Mouse (Mus musculus) forelimb bud, embryonic 11.5 days (tissue): Measurements from ENCODE around the gene Rc3h1.
A peak's percentile ranks its signal among the peaks of the same experiment; 100 is the strongest.
"Not testable (repeated sequence)": the region's sequence is repeated elsewhere in the genome, so short reads cannot be mapped to it uniquely, and the experiment has no call there.

ENCODE experiments used
- DNase-seq: peaks from one replicate; pipeline ENCODE4 v3.0.0-alpha.2; 2012; ENCODE audit warnings: low read depth, low spot score

Gene Rc3h1

DNA sequence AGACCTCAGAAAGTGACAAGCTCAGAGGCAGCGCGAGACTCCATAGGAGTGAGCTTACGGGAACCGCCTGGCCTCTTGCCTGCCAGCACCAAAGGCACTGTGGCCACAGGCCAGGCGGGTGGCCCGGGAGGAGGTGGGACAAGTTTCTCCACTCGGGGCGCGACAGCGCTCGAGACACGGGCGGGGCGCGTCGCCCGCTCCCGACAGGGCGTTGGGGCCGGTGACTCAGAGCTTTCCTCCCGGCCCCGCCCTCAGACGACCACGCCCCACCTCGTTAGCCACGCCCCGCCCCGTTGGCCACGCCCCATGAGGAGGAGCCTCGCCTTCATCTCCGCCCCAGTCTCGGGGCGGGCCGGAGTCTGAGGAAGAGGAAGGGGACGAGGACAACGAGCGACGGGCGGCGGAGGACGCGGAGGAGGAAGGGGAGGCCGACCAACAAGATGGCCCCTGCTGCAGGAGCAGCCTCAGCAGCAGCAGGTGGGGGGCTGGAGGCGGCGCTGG, at the start of gene Rc3h1:
Rc3h1 (plus strand) TSS at position 362 of the 501 bp plus-strand sequence.
- DNase-seq, result peak; percentile 91

DNA sequence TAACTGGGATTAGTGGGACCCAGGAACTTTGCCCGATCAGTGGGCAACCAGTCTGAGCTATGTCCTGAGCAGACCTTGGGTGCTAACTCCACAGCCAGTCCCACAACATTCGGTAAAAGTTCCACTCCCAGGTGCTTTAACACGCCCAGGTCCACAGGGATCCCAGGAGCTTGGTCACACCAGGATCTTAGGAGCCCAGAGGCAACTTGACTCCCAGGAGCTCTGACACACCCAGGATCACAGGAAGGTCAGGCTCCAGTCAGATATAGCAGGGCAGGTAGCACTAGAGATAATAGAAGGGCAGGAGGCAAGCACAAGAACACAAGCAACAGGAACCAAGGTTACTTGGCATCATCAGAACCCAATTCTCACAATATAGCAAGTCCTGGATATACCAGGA, 48.1 kb upstream of the Rc3h1 start:
- DNase-seq, result no peak

DNA sequence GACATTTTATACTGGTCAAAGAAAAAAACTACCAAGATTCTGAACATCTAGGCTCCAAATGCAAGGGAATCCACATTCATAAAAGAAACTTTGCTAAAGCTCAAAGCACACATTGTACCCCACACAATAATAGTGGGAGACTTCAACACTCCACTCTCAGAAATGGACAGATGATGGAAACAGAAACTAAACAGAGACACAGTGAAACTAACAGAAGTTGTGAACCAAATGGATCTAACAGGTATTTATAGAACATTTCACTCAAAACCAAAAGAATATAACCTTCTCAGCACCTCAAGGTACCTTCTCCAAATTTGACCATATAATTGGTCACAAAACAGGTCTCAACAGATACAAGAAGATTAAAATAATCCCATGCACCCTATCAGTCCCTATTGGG, 46.3 kb upstream of the Rc3h1 start:
- not testable (repeated sequence) for DNase-seq

DNA sequence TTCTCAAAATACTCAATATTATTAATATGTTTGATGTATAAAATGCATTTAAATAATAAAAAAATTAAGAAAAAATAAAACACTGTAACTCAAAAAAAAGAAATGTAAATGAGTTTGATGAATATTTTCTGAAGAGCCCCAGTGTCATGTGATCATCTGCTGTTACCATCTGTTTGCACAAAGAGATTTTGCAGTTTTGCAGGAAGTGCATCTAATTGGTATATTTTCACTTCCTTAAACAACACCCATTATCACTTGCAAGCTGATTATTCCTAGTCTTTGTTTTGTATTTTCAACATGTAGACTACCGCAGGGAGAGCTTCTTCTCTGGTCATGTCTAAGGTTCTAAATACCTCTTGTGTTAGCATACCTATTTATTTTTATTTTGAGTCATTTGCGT, 45.1 kb upstream of the Rc3h1 start:
- no peak for DNase-seq

DNA sequence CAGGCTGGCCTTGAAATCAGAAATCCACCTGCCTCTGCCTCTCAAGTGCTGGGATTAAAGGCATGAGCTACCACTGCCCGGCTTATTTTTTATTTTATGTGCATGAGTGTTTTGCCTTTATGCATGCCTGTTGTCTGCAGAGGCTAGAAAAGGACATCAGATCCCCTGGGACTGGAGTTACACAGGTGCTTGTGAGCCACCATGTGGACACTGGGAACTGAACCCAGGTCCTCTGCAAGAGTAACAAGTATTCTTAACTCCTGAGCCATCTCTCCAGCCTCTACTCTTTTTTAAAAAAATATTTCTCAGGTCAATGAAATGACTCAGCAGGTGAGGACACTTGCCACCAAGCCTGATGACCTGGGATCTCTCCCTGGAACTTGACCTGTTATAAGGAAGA, 44.6 kb upstream of the Rc3h1 start:
- no peak for DNase-seq

DNA sequence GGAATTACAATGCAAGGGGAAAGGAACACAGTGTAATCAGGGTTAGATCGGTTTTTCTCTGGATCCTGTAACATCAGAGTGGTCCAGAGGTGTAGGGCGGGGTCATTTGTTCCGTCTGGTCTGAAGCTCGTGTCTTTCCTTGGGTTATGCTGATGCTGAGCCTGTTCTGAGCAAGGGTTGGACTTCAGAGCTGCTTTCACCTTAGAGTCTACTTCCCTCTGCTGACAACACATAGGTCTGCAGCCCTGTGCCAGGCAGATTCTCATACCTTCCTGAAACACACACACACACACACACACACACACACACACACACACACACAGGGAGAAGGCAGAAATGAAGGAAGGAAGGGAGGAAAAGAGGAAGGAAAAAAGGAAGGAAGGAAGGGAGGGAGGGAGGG, 43.2 kb upstream of the Rc3h1 start:
- DNase-seq, result no peak

DNA sequence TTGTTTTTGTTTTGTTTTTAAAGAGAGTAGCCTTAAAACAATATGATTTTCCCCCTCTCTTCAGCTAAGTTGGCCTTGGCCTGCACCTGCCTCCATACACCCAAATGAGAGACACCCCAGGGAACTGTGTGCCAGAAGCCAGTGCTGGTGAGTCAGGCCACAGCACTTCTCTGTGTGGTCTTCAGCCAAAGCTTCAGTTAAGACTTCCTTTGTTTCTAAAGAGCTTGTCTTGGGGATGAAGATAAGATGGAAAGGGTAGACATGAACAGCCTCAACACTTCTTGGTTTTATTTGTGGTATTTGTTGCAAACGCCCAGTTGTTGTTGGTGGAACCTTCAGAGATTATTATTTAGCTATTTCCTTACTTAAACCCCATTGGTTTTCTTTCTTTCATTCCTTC, 31.5 kb upstream of the Rc3h1 start:
- no peak for DNase-seq

DNA sequence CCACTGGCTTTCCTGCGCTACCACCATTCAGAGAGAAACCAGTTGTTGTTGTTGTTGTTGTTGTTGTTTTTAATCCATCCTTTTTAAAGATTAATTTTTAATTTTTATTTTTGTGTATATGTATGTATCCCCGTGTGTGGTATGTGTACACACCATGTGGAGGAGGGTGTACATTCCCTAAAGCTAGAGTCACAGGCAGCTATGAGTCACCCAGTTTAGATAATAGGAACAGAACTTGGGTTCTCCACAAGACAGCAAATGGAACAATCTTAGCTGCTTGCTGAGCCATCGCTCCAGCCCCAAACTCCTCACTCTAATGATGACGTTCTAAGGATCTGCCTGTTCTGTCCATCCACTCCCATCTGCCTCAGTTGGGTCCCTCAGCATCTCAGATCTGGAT, 29.2 kb upstream of the Rc3h1 start:
- DNase-seq, result no peak

DNA sequence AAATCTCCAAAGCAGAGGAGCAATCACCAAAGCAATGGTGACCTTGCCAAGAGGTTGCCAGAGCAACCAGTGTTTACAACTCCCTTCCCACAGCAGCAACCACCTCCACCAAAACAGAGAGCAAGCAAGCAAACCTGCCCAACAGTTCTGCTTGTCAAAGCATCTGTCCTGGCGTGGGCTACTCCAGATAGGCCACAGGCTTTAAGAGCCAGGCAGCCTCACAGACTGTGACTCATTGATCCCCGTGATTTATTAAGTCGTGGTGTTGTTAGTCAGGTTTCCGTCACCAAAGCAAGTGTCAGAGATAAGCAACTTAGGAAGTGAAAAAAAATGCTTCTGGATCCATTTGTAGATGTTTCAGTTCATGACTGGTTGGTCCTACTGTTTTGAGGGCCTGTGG, 27.7 kb upstream of the Rc3h1 start:
- no peak for DNase-seq

DNA sequence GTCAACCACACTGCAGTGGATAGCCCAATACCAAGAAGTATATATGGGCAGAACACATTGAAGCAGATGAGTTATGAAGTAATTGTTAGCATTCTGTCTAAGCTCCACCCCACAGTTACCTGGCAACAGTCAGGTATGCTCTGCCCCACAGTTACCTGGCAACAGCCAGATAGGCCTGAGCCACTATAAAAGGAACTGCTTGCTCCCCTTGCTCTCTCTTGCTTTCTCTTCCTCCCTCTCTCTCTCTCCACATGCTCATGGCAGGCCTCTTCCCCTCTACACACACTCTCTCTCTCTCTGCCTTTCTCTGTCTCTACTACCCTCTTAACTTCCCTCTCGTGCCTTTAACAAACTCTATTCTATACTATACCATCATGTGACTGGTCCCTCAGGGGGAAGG, 24.8 kb upstream of the Rc3h1 start:
- not testable (repeated sequence) for DNase-seq

DNA sequence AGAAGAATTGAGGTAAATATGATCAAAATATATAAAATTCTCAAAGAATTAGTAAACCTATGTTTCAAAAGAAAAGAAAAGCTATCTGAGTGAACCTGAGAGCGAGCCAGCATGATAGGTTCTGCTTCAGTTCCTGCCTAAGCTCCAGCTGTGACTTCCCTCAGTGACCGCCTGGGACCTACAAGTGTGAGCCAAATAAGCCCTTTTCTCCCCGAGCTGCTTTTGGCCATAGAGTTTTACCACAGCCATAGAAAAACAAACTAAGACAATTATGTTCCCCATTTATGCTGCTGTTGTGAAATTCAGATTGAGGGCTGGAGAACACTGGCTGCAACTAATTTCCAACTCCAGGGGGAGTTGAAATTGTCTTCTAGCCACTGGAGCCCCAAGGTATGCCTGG, 24.2 kb upstream of the Rc3h1 start:
- no peak for DNase-seq

DNA sequence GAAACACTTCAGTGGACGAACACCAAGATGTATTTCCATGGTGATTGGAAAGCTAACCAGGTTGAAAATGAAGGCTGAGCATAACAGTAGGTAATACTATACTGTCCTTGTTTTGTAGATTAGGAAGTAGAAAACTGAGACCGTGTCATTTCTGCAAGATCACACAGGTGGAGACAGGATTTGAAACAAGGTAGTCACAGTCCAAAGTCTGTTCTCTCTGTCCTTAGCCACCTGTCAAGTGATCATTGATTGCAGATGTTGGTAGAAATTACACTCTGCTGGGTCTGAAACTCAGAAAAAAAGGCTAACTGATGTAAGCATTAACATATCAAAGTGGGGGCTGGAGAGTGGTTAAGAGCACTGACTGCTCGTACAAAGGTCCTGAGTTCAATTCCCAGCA, 21.9 kb upstream of the Rc3h1 start:
- DNase-seq, result no peak

DNA sequence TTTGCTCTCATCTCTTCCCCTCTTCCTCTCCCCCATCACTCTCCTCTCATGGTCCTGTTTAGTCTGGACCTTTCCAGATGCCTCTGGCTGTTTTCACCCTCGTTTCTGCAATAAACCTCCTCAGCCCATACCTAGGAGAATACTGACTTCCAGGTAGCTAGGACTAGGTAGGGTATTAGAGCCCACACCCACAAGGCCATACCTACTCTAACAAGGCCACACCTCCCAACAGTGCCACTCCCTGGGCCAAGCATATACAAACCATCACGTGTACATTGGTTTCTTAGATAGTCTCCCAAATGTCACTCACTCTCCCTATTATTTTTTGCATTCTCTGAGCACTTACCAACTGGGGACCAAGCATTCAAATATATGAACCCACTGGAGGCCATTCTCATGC, 21.2 kb upstream of the Rc3h1 start:
- no peak for DNase-seq

DNA sequence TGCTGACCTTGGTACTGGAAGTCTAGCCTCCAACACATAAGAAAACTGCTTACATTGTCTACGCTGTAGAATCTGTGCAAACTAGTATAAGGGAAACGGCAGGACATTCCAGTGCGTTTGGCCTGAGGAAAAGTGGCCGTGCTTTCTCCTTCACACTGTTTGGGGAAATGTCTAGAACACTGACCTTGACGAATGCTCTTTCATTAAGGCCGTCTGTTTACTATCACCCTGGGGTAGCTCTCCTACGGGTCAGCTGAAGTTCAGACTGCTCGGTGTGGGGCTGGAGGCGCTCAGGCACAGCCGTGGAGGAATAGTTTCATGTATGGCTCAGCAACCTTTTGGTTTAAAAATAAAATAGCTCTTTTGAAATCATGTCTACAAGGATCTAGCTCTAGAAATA, 6.5 kb upstream of the Rc3h1 start:
- DNase-seq, result peak; percentile 10

DNA sequence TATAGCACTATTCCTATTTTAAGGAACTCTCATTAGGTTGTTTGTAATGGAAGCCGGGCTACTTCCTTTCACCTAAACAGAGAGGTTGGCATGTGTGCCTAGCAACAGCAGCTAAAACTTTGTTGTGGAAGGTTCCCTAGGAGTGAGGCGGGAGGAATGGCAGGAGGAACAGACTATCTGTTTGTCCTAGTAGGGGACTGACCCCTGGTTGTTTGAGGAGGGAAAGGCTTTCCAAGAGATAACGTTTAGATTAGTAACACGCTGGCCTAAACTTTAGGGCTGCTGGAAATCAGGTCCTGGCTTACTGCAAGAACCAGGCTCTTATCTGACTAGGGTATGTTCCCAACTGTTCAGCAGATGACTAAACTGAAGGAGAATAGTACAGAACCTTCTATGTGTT, 2.2 kb upstream of the Rc3h1 start:
- DNase-seq, result no peak

DNA sequence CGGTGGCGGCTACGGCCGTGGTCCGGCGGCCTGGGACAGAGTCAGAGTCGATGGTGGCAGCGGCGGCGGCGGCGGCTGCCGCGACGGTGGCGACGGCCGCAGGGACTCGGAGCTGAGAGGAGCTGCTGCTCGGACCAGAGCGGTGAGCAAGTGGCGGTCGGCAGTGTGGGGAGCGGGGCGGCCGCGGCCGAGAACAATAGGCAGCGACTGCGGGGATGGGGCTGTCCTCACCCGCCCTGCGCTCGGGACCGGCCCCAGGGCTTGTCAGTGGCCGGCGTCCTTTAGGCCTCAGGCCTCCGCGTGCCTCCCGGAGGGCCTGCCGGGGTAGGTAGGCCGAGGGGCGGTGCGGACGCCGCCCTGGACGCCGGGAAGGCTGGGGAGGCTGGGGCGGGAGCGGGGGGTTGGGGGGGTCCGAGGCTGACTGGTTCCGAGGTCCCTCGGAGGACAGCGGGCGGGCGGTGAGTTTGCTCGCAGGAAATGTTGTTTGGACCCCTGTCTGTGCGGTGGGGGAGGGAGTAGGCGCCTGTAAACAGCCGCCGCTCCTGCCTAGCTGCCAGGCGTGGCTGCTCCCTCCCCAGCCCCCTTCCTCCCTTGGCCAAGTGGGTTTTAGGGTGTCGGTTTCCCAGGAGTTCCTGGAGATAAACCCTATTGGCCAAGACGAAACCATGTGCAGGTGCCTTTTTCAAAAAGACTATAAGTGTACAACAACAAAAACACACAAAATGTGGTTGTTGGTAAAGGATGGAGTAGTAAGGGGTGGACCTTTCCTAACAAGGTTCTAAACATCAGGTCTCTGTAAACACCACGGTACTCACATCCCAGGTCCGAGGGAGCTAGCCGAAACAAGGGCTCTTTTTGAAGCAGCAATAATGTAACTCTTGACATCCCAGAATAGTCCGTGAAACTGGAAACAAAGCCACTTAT, 602 bp downstream of the Rc3h1 start:
- peak; percentile 48 for DNase-seq

DNA sequence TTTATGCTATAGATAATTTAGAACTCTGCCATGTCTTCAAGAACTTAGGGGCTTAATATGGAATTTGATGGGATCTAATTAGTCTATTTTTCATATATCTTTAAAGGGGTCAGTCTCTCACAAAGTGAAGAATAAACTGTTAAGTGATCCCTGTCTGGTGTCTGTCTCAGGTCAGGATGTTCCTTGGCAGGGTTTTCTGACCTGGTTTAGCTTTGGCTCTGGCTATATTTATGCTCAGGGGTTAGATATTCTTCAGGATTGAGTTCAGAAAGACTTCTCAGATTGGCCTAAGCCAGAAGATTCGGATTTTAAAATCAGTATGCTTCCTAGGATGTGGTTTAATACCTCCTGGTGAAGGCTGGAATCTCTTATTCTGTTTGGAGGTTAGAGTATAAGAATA, 4.0 kb downstream of the Rc3h1 start:
- no peak for DNase-seq

DNA sequence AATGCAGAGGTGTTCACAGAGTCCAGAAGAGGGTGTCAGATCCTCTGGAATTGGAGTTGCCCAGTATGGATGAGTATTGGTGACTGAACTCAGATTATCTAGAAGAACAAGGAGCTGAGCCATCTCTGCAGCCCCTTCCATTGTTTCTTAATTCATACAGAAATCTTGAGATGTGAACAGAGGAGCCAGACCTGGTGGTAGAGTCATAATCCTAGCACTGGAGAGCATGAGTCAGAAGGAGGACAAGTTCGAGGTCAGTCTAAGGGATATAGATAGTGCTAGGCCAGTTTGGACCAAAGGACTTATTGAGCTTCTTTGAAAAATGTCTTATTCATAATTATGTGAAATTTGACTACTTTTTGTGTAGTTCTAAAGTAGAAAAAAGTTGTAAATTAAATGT, 4.6 kb downstream of the Rc3h1 start:
- DNase-seq, result no peak

DNA sequence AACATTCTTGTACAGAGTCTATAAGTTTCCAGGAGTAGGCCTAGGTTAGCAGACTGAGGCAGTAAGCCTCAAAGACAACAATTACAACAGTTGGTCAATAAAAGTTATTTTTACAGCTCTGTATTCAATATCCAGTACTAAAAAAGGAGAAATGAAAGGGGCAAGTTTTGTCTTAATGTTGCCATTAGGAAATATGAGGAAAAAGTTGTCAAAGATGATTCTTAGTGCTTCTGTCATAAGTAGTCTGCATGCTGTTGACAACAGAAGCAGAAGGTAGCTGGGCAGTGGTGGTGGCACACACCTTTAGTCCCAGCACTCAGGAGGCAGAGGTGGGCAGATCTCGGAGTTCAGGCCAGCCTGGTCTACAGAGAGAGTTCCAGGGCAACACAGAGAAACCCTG, 13.2 kb downstream of the Rc3h1 start:
- no peak for DNase-seq

DNA sequence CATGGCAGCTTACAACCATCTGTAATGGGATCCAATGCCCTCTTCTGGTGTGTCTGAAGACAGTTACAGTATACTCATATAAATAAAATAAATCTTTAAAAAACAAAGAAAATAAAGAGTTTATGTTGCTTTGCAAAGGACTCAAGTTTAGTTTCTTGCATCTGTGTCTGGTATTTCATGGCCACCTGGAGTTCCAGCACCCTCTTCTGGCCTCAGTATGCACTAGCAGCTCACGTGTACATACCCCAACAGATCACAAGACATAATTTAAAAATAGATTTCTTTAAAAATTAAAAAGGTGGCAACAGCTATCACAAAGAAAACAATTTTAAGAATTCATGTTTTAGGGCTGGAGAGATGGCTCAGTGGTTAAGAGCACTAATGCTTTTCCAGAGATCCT, 15.7 kb downstream of the Rc3h1 start:
- DNase-seq, result no peak

DNA sequence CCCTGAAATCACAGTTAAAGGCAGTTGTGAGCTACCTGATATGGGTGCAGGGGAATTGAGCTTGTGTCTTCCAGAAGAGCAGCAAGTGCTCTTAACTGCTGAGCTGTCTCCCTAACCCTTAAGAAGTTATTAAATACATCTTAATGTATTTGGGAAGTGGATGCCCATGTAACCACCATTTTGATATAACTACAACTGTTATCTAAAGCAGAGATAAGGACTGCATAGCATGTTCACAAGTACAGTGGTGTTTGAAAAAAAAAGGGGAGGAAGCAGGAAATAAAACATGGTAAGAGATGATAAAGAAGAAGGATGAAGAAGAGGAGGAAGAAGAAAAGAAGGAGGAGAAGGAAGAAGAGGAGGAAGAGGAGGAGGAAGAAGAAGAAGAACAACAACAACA, 25.1 kb downstream of the Rc3h1 start:
- no peak for DNase-seq

DNA sequence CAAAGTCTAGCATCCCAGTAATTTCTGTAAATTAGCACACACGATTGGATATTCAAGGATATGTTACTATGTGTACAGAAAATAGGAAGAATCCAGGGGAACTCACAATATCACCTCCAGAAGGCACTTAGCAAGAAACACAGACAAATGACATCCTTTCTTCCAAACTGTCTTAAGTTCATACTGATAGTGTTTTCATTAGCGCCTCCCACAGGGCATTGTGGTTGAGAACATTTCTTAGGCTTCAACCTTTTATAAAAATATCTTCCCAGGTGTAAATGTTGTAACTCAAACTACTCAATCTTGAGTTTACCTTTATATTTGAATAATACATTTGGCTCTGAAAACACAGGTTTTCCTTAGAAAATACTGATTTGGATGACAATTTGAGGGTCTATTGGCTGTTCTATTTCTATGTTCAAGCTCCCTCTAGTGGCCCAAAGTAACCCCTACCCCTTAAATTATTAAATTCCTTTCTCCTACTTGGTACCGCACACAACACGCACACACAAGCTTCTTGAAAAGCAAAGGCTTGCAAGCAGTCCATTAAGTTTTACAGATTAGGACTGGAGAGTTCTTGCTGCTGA, 27.8 kb downstream of the Rc3h1 start:
- peak; percentile 52 for DNase-seq

DNA sequence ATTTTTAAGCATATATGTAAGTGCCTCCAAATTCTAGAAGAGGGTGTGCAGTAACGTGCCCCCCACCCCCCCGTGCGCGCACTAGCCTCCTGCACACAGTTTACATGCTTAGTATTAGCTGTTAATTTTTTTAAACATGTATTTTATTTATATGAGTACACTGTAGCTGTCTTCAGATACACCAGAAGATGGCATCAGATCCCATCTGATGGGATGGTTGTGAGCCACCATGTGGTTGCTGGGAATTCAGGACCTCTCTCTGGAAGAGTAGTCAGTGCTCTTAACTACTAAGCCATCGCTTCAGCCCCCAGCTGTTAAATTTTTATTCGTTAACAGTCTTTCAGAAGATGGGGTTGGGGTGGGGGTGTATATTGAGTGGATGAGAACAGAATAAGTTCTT, 29.3 kb downstream of the Rc3h1 start:
- no peak for DNase-seq
